Mouse (Mus musculus): Measurements from ENCODE around the gene Gp6.

DNA sequence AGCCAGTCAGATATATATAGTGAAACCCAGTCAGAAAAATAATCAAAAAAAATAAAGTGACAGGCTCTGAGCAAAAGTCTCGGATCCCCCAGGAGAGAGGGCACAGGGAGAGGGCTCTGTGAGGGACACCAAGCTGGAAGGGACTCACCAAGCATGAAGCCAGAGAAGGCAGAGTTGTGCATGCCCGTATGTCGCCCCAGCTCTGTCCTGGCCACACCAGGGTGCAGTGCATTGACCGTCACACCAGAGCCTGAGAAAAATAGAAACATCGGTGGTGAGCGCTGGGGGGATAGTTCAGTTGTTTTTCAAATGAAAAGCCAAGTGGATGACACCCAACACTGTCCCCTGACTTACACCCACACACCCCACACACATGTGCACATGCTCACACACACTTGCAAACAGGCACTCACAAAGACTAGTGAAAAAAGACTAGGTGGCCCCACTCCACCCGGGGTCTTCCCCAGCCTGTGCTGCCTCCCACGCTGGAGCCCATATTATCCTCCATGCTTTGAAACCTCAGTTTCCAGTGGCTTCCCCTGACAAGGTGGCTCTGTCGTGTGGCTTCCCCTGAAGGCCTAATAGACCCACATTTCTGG, 32.8 kb upstream of the Gp6 start:
- TF ChIP-seq POLR2A (IDR thresholded peaks at IDR 0.05; ENCODE audit: borderline replicate concordance, insufficient read depth, low read length) (no peak), CTCF (IDR thresholded peaks at IDR 0.05; ENCODE audit: borderline replicate concordance, insufficient read depth, low read depth, low read length) (no peak)

Data from cerebellum, adult 2 months (tissue).